Mouse (Mus musculus): ENCODE results near the gene Egln1. TPM values are rescaled to one million over a fixed set of nuclear protein-coding genes. Genes with fewer than 3 reads are reported as not detected.

Gene Egln1
- polyA plus RNA-seq, 1 experiment from 2014 or later: 10.9 TPM

DNA sequence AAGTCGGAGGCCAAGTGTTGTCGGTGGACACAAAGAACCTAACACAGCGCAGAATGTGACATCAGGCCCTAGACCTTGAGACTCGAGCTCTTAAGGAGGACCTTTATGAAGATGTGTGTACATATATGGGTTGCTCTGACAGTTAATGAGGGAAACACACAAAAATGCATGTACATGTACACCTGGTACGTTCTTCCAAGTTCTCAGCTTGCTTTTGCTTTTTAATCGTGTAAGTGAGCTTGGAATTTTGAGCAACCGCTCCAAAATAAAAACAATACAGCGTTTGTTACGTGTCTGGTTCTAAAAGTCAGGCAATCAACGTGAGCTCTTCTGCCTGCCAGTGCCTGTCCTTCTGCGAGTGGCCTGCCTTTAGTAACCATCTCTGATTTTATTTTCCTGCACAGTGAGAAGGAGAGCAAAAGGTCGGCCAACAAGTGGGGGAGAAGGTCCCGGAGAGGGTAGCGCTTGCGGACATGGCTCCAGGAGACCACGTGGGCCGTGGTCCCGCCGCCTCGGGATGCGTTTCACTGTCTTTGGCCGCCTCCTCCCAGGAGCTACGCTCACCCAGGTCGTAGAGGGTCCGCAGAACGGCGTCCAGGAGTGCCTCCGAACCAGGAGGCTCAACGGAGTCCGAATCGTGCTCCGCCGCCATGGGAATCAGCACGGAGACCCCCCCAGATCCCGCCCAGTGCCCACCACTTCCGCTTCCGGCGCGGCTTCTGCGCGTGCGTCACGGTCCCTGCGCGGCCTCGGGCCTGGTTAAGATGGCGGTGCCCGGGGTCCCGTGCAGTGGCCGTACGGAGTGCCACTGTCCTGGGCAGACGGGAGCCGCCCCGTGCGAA lies 86.6 kb downstream of the Egln1 start, which contains the start of the genes Gnpat and 2810004N23Rik:
Gnpat (plus strand) TSS at position 713 of the 842 bp plus-strand sequence.
2810004N23Rik (minus strand) TSS at position 800 of the 842 bp plus-strand sequence.
- H3K36me3 ChIP-seq (replicated peaks): peaks cover 59% of the 10 kb centered on the region
- WGBS: 2% methylated on average over 55 of the region's 55 CpGs
- peaks cover 17% of the 10 kb centered on the region for H3K4me1 ChIP-seq
- H3K27ac ChIP-seq (replicated peaks): peak within 1 kb of the TSS; percentile 98
- H3K4me3 ChIP-seq: peak within 1 kb of the TSS; percentile 91
- H3K27me3 ChIP-seq (replicated peaks; ENCODE audit: low read depth, poor library complexity, severe bottlenecking): no peaks in the 10 kb centered on the region
- H3K9me3 ChIP-seq: no peaks in the 10 kb centered on the region
- peak; percentile 97 for DNase-seq (ENCODE audit: low spot score)

DNA sequence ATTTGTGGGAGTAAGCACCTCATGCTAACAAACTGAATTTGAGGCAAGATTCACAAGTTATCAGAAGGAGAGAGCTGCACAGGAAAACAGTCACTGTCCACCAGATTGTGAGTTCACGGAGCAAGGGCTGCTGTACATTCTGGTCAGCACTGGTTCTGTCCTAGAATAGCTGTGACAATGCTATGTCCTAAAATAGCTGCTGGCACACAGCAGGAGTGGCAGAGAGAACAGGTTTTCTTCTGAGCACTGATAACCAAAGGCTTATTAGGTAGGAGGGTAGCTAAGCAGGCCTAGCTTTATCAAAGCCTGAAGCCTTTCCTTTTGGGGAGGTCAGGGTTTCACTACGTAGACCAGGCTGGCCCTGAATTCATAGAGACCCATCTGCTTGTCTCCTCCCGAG lies 88.9 kb downstream of the Egln1 start:
- Histone ChIP-seq H3K27me3 (replicated peaks; ENCODE audit: low read depth, poor library complexity, severe bottlenecking) (no peaks in the 10 kb centered on the region), H3K36me3 (replicated peaks) (peaks cover 64% of the 10 kb centered on the region), H3K4me3 (no peak overlapping the region), H3K27ac (replicated peaks) (no peak overlapping the region), H3K9me3 (peaks cover 10% of the 10 kb centered on the region; the same call in 1 of the 2 replicates), H3K4me1 (peaks cover 17% of the 10 kb centered on the region)
- WGBS: 95% methylated on average over 3 of the region's 3 CpGs
- no peak for DNase-seq (ENCODE audit: low spot score)

DNA sequence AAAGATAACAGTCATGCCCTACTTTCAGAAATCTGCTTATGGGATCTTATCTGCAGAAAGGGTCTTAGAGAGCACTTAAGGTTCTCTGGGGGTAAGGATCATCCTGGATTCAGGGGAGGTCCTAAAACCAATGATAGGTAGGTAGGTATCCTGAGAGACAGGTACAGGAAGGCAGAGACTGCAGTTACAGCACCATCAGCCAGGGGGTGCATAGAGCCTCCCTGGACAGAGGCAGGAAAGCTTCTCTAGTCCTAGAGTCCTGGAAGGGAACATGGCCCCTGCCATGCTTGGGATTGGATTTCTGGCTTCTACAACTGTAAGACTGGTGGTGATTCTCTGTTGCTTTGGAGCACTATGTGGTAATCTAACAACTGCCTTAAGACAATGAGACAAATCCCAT lies 89.7 kb downstream of the Egln1 start:
- no peak overlapping the region for H3K27ac ChIP-seq (replicated peaks)
- DNase-seq (ENCODE audit: low spot score): no peak
- H3K27me3 ChIP-seq (replicated peaks; ENCODE audit: low read depth, poor library complexity, severe bottlenecking): no peaks in the 10 kb centered on the region
- peaks cover 17% of the 10 kb centered on the region for H3K4me1 ChIP-seq
- H3K36me3 ChIP-seq (replicated peaks): peaks cover 70% of the 10 kb centered on the region
- H3K4me3 ChIP-seq: no peak overlapping the region
- peaks cover 11% of the 10 kb centered on the region; the same call in 1 of the 2 replicates for H3K9me3 ChIP-seq

Other genes with a start within 250 kb of the Egln1 start
- 47.0 and 48.7 TPM in 2 replicates for gene Ttc13, start 227.3 kb downstream of the Egln1 start, polyA plus RNA-seq (2016; fragmentation: Nextera tagmentation; extraction: Ambion mirVana)
- gene Arv1, start 227.2 kb downstream of the Egln1 start, polyA plus RNA-seq (2016; fragmentation: Nextera tagmentation; extraction: Ambion mirVana): 31.5 and 33.5 TPM in 2 replicates
- 6.5 and 7.6 TPM in 2 replicates for gene Fam89a, start 197.5 kb downstream of the Egln1 start, polyA plus RNA-seq (2016; fragmentation: Nextera tagmentation; extraction: Ambion mirVana)
- gene Trim67, start 156.2 kb downstream of the Egln1 start, polyA plus RNA-seq (2016; fragmentation: Nextera tagmentation; extraction: Ambion mirVana): 0.36 and 0.51 TPM in 2 replicates
- gene Gnpat, start 86.3 kb downstream of the Egln1 start, polyA plus RNA-seq (2016; fragmentation: Nextera tagmentation; extraction: Ambion mirVana): 138 and 149 TPM in 2 replicates
- gene 2810004N23Rik, start 86.2 kb downstream of the Egln1 start, polyA plus RNA-seq (2016; fragmentation: Nextera tagmentation; extraction: Ambion mirVana): 77.2 and 82.2 TPM in 2 replicates
- gene Exoc8, start 51.6 kb downstream of the Egln1 start, polyA plus RNA-seq (2016; fragmentation: Nextera tagmentation; extraction: Ambion mirVana): 8.5 and 8.7 TPM in 2 replicates
- 9.5 and 10.3 TPM in 2 replicates for gene Sprtn, start 51.4 kb downstream of the Egln1 start, polyA plus RNA-seq (2016; fragmentation: Nextera tagmentation; extraction: Ambion mirVana)
- 128 and 133 TPM in 2 replicates for gene Tsnax, start 63.7 kb upstream of the Egln1 start, polyA plus RNA-seq (2016; fragmentation: Nextera tagmentation; extraction: Ambion mirVana)
- gene Disc1, start 104.9 kb upstream of the Egln1 start, polyA plus RNA-seq (2016; fragmentation: Nextera tagmentation; extraction: Ambion mirVana): 1.7 and 2.3 TPM in 2 replicates

All from embryonic facial prominence, embryonic 10.5 days (tissue).